Mouse (Mus musculus) yolk sac, embryonic 10.5 days (tissue): ENCODE data around the gene Cdh3.

Source experiments
- DNase-seq: peaks from one replicate; pipeline ENCODE4 v3.0.0-alpha.2; 2017; ENCODE audit warnings: low spot score

Cdh3 gene

GRCm38 (mm10) chr8:106606601-106607145 lies 96.0 kb downstream of the Cdh3 start:
- DNase-seq: no peak
